Mouse (Mus musculus): ENCODE data around the gene Efna1. TPM values are rescaled to one million over a fixed set of nuclear protein-coding genes. Genes with fewer than 3 reads are reported as not detected.
A peak's percentile ranks its signal among the peaks of the same experiment; 100 is the strongest.

Gene Efna1
- total and polyA plus RNA-seq, 2 experiments from 2014 or later, result 5.9 to 10.9 TPM

- no peaks in the 10 kb centered on the region for H3K9me3 ChIP-seq (ENCODE audit: low read length)
- H3K4me2 ChIP-seq (ENCODE audit: low read depth, low read length), result peak overlapping the region; percentile 49
- no peak overlapping the region for H3K4me3 ChIP-seq (ENCODE audit: low read length)
- peak overlapping the region; percentile 32; the same call in 1 of the 2 replicates for H3K27ac ChIP-seq
- 54% methylated on average over 6 of the region's 6 CpGs for WGBS
- peaks cover 13% of the 10 kb centered on the region for H3K4me1 ChIP-seq (ENCODE audit: insufficient read depth, low read length)
- no peak overlapping the region for H3K9ac ChIP-seq (replicated peaks; ENCODE audit: low read length)
- ATAC-seq (no peak), DNase-seq (ENCODE audit: low spot score) (no peak)
- no peak for TF ChIP-seq CTCF (IDR thresholded peaks at IDR 0.05; ENCODE audit: low read depth)
- H3K27me3 ChIP-seq (ENCODE audit: insufficient read depth, low read length), result no peaks in the 10 kb centered on the region
- no peaks in the 10 kb centered on the region for H3K36me3 ChIP-seq (ENCODE audit: insufficient read depth, low read length)
Measured at GRCm38 (mm10) chr3:89317246-89317645, 36.3 kb upstream of the Efna1 start.

GRCm38 (mm10) chr3:89316833-89317232 lies 35.9 kb upstream of the Efna1 start:
- WGBS, result 0% methylated on average over 4 of the region's 4 CpGs
- peak overlapping the region; percentile 32; the same call in 1 of the 2 replicates for H3K27ac ChIP-seq
- ATAC-seq, result peak; percentile 13

GRCm38 (mm10) chr3:89315930-89316831 lies 35.2 kb upstream of the Efna1 start:
- ATAC-seq, result no peak
- H3K4me2 ChIP-seq (ENCODE audit: low read depth, low read length), result peak overlapping the region; percentile 49
- no peaks in the 10 kb centered on the region for H3K27me3 ChIP-seq (ENCODE audit: insufficient read depth, low read length)
- WGBS, result 8% methylated on average over 40 of the region's 40 CpGs
- no peak for DNase-seq (ENCODE audit: low spot score)
- H3K9me3 ChIP-seq (ENCODE audit: low read length), result no peaks in the 10 kb centered on the region
- H3K4me3 ChIP-seq (ENCODE audit: low read length), result peak overlapping the region; percentile 16
- no peak for TF ChIP-seq CTCF (IDR thresholded peaks at IDR 0.05; ENCODE audit: low read depth)
- H3K9ac ChIP-seq (replicated peaks; ENCODE audit: low read length), result no peak overlapping the region
- H3K4me1 ChIP-seq (ENCODE audit: insufficient read depth, low read length), result peaks cover 13% of the 10 kb centered on the region
- H3K36me3 ChIP-seq (ENCODE audit: insufficient read depth, low read length), result no peaks in the 10 kb centered on the region
- H3K27ac ChIP-seq, result no peak overlapping the region

More at GRCm38 (mm10) chr3:89316833-89317232, 35.9 kb upstream of the Efna1 start:
- no peak overlapping the region for H3K4me3 ChIP-seq (ENCODE audit: low read length)
- peak; percentile 91 for DNase-seq (ENCODE audit: low spot score)
- peak overlapping the region; percentile 49 for H3K4me2 ChIP-seq (ENCODE audit: low read depth, low read length)
- peak; percentile 95 for TF ChIP-seq CTCF (IDR thresholded peaks at IDR 0.05; ENCODE audit: low read depth)
- no peaks in the 10 kb centered on the region for H3K27me3 ChIP-seq (ENCODE audit: insufficient read depth, low read length)
- H3K9me3 ChIP-seq (ENCODE audit: low read length), result no peaks in the 10 kb centered on the region
- no peak overlapping the region for H3K9ac ChIP-seq (replicated peaks; ENCODE audit: low read length)
- no peaks in the 10 kb centered on the region for H3K36me3 ChIP-seq (ENCODE audit: insufficient read depth, low read length)
- peaks cover 13% of the 10 kb centered on the region for H3K4me1 ChIP-seq (ENCODE audit: insufficient read depth, low read length)

- 6% methylated on average over 24 of the region's 26 CpGs for WGBS
- Histone ChIP-seq H3K4me2 (ENCODE audit: low read depth, low read length) (peak overlapping the region; percentile 49), H3K4me3 (ENCODE audit: low read length) (peak overlapping the region; percentile 20), H3K9me3 (ENCODE audit: low read length) (no peaks in the 10 kb centered on the region), H3K27me3 (ENCODE audit: insufficient read depth, low read length) (no peaks in the 10 kb centered on the region), H3K4me1 (ENCODE audit: insufficient read depth, low read length) (peaks cover 13% of the 10 kb centered on the region), H3K36me3 (ENCODE audit: insufficient read depth, low read length) (no peaks in the 10 kb centered on the region), H3K27ac (no peak overlapping the region), H3K9ac (replicated peaks; ENCODE audit: low read length) (peak overlapping the region; percentile 37)
- ATAC-seq, result peak; percentile 10; the same call in 1 of the 2 replicates
- peak; percentile 92 for TF ChIP-seq CTCF (IDR thresholded peaks at IDR 0.05; ENCODE audit: low read depth)
- peak; percentile 87 for DNase-seq (ENCODE audit: low spot score)
Measured at GRCm38 (mm10) chr3:89315195-89315929, 34.4 kb upstream of the Efna1 start.

- Histone ChIP-seq H3K9ac (replicated peaks; ENCODE audit: low read length) (peak overlapping the region; percentile 37), H3K4me2 (ENCODE audit: low read depth, low read length) (peak overlapping the region; percentile 49), H3K27ac (no peak overlapping the region), H3K27me3 (ENCODE audit: insufficient read depth, low read length) (no peaks in the 10 kb centered on the region), H3K4me3 (ENCODE audit: low read length) (peak overlapping the region; percentile 20; the same call in 1 of the 2 replicates), H3K36me3 (ENCODE audit: insufficient read depth, low read length) (no peaks in the 10 kb centered on the region), H3K9me3 (ENCODE audit: low read length) (no peaks in the 10 kb centered on the region), H3K4me1 (ENCODE audit: insufficient read depth, low read length) (peaks cover 13% of the 10 kb centered on the region)
- WGBS, result 35% methylated on average over 2 of the region's 2 CpGs
- ATAC-seq, result no peak
- TF ChIP-seq CTCF (IDR thresholded peaks at IDR 0.05; ENCODE audit: low read depth), result no peak
- DNase-seq (ENCODE audit: low spot score), result no peak
Measured at GRCm38 (mm10) chr3:89314791-89315190, 33.8 kb upstream of the Efna1 start.

GRCm38 (mm10) chr3:89314340-89314739 lies 33.4 kb upstream of the Efna1 start:
- Histone ChIP-seq H3K4me3 (ENCODE audit: low read length) (no peak overlapping the region), H3K9ac (replicated peaks; ENCODE audit: low read length) (no peak overlapping the region), H3K27me3 (ENCODE audit: insufficient read depth, low read length) (no peaks in the 10 kb centered on the region), H3K9me3 (ENCODE audit: low read length) (no peaks in the 10 kb centered on the region), H3K27ac (no peak overlapping the region), H3K36me3 (ENCODE audit: insufficient read depth, low read length) (no peaks in the 10 kb centered on the region), H3K4me1 (ENCODE audit: insufficient read depth, low read length) (peaks cover 13% of the 10 kb centered on the region), H3K4me2 (ENCODE audit: low read depth, low read length) (no peak overlapping the region)
- 66% methylated on average over 5 of the region's 5 CpGs for WGBS
- no peak for TF ChIP-seq CTCF (IDR thresholded peaks at IDR 0.05; ENCODE audit: low read depth)
- ATAC-seq, result no peak
- no peak for DNase-seq (ENCODE audit: low spot score)
